Mouse (Mus musculus): ENCODE data around the gene Uvrag.

DNA sequence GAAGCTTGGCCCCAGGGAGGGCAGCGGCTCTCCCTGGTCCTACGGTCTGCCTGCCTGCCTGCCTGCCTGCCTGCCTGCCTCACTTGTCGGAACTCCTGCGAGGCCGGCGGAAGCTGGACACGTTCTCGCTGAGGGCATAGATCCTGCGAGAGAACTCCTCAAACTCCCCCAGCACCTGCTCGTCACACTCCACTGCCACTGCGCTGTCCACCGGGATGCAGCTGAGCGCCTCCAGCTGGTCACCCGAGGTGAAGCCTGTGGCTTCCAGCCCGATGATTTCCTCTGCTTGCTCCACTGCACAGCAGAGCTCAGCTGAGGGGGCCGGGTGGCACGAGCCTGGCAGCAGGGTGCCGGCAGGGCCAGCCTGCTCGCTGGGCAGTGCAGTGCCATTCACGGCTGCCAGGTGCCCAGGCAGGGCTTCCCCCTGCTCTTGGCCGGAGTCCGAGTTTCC, 253.1 kb downstream of the Uvrag start:
- no peak for TF ChIP-seq GATA1 (IDR thresholded peaks at IDR 0.05; ENCODE audit: borderline replicate concordance, low read length)
- TF ChIP-seq FLI1 (IDR thresholded peaks at IDR 0.05; ENCODE audit: low read length): no peak
